Mouse (Mus musculus): Measurements from ENCODE around the gene Ikzf2.
A peak's percentile ranks its signal among the peaks of the same experiment; 100 is the strongest.

Ikzf2 gene

GRCm38 (mm10) chr1:69659779-69660178 is 27.3 kb downstream of the Ikzf2 start:
- no peak for DNase-seq

GRCm38 (mm10) chr1:69658051-69658450 is 29.0 kb downstream of the Ikzf2 start:
- no peak for DNase-seq

GRCm38 (mm10) chr1:69657455-69657854 is 29.6 kb downstream of the Ikzf2 start:
- DNase-seq, result no peak

- no peak for DNase-seq
These were observed 30.1 kb downstream of the Ikzf2 start for GRCm38 (mm10) chr1:69656929-69657328.

DNA sequence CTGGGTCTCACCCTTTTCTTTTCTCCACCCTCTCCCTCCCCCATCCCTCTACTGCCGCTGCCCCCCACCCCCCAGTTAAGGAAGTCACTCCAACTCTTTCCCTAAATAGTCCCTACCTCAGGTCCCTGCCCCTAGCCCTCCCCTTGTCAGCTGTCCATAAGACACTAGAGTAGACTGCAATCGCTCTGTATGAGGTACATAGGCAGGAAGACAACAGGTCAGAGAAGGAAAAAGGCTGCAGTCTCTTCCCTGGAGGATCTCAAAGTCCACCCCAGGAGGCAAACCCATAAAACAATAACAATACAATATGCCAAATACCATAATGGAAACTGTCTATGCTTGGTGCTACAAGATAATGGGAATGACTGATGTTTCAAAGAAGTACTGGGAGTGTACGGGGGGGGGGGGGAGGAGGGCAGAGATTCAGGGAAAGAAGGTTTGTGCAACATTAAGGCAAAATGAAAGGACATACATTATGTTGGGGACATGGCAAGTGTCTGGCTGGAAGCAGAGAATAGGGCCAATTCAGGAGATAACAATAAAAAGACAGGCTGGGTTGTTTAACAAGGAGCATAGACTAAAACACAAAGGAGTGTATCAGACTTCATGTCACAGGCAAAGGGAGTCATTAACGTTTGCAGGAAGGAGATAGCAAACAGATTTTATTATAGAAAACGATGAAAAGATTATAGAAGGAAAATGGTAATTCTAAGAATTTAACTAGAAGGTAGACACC is 30.8 kb downstream of the Ikzf2 start:
- no peak for DNase-seq

GRCm38 (mm10) chr1:69655368-69655767 is 31.7 kb downstream of the Ikzf2 start:
- no peak for DNase-seq

- DNase-seq, result no peak
These were observed 32.1 kb downstream of the Ikzf2 start for GRCm38 (mm10) chr1:69654955-69655354.

DNA sequence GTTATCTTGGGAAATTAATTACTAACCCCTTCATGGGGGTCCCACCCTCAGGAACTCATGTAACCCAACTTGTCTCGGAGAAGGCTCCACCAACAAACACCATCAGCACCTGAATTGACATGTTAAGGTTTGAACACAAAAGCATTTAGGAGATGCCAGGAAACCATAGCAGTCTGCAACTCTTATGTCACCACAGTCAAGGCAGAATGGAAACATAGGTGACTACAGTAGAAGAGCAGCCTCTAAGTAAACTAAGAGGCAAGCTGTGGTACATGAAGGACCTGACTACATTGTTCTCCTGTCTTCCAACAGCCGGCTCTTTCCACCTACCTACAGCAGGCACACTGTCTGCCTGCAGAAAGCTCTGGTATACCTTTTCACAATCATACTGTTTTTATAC is 33.6 kb downstream of the Ikzf2 start:
- DNase-seq, result no peak

- DNase-seq, result no peak
These were observed 43.9 kb downstream of the Ikzf2 start for GRCm38 (mm10) chr1:69643138-69643537.

- no peak for DNase-seq
These were observed 45.1 kb downstream of the Ikzf2 start for GRCm38 (mm10) chr1:69641986-69642385.

DNA sequence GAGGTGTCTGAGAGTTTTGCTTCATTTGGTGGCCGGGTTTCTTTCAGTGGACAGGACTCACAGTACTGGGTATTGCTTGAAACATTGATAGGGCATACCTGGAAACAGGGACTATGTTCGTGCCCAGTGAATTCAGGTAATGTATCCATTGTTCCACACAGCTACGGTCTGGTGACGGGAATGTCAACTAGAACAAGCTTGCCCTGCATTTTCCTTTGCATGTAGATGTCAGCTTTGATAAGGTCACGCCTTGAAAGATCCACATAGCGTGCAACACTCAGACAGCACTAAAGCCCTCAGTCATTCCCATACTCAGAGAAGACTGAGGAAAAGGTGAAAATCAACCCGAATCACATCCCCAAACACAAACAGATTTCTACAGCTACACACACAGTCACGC is 48.7 kb downstream of the Ikzf2 start:
- DNase-seq, result no peak

DNA sequence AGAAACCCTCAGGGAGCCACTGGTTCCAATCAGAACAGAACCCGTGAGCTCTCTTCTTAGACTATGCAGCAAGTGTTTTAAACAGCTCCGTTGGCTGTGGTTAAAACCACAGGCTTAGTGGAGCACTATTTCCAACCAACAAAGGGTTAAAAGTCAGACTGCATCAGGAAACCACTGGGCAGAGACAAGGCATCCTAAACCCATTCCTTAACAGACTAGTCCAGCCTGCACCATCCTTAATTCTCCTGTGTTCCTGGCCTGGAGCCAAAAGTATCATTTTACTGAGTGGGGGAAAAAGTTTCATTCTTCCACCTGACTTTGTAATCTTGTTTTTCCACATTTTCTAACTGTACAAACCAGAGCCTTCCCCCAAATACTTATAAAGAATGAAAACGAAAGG is 49.1 kb downstream of the Ikzf2 start:
- DNase-seq, result no peak

GRCm38 (mm10) chr1:69634259-69634658 is 52.8 kb downstream of the Ikzf2 start:
- DNase-seq, result no peak

DNA sequence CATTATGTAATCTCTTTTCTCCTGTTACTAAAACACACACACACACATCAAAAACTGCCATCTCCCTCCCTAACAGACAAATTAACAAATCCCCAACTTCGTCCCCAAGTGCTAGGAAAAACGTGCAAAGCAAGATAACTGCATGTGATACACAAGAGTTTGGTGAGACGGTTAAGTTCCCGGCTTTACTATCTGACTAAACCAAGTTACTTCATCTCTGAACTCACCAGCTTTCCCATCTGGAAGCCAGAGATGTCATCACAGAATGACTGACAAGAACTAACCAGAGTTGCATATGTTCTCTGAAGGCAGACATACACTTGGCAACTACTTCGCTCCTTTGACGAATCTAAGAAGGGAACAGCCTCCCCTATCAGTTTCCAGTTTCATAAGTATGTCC is 56.5 kb downstream of the Ikzf2 start:
- DNase-seq, result no peak

DNA sequence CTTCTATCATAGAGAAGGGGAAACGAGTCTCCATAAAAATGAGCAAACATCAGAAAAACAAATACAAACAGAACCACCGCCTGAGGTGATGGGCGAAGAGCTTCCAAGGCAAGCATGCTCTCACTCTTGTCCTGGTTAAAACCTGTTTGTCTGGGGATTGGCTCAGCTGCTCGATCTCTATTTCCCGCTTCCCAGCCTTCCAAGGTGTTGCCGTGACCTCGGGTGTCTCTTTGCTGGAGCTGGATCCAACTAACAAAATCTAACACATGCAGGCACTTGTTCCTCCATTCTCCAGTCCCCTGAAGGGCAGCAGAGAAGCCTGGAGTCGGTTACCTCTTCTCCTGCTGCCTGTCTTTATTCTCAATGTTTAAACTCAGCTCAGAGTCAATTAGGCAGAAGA is 57.5 kb downstream of the Ikzf2 start:
- no peak for DNase-seq

DNA sequence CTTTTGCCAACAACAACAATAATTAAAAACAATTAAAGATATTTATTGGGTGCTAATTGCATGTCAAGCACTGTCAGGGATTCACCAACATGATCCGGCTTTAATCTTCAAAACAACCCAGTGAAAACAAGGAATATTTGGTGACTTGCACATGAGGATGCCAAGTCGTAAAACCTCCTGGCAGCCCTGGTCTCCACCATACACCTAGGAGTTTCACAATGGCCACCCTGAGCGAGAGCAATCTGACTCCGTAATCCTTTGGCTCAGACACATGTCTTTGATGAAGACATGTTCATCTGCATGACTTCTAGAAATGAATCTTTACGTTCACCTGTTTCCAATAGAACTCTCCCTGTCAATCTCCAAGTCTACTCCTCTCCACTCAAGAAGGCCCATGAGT is 75.0 kb downstream of the Ikzf2 start:
- DNase-seq, result no peak

DNA sequence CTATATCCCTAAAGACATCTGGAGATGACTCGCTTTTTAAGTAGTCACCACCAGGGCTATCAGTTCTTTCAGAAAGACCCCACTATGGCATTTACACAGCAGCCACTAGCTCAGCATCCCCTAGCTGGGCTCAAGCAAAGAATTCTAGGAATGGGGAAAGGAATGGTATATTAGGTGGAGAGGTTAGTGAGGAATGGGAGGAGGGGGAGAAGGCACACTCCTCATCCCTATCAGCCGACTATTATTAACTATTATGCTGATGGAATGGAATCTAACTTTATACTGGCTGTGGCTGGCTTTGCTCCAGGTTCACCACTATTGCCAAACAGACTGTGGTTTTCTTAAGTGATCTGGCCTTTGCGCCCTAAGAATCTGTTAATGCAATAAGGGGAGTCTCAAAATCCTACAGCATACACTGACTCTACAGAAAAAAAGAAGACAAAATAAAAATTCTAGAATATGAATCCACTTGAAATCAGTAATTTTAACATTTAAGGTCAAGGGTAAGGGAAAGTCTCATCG is 75.8 kb downstream of the Ikzf2 start:
- no peak for DNase-seq

GRCm38 (mm10) chr1:69610791-69611190 is 76.3 kb downstream of the Ikzf2 start:
- DNase-seq, result no peak

DNA sequence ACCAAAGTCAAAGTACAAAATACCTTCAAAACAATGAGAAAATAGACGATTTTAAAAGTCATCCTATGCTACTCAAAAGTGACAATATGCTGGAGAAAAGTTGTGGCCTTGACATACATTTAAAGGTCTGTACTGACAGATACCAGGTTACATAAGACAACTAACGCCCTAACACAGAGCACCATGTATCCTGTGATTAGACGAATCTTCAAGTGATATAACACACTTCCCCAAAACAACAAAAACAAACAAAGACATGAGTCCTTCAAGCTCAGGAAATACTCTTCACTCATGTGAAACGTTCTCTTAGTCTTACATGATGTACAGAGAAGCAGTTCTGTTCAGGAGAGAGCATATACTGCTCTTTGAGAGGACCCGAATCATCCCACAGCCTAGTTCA is 78.2 kb downstream of the Ikzf2 start:
- no peak for DNase-seq

DNA sequence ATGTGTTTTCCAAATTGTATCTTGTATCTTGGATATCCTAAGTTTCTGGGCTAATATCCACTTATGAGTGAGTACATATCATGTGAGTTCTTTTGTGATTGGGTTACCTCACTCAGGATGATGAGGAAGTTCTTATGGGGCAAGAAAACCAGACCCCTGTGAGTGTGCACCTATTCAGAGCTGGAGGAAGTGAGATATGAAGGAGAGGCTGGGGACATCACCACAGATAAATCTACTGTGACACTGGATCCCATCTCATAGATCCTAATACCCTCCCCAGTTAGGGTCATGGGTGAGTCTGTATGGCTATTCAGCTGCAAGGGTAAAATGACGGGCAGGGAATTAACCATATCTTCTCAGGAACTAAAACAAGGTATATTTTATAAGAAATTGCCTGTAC is 80.2 kb downstream of the Ikzf2 start:
- DNase-seq, result no peak

DNA sequence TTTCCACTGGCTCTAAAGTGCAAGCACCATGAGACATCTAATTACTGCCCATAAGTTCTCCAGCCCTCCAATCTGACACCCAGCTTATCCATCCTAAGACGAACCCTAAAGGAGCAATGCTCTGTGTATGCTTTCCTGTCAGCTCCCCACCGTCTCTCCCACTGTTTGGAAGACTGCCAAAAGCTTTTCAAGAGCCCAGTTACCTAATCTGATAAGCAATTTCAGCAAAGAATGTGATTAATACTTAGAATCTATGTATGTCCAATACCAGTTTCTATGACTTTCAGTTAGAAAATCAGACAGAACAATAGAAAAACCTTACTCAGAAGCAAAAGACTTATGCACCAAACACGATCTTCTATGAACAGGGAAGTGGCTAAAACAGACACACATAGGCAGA is 82.8 kb downstream of the Ikzf2 start:
- DNase-seq, result no peak

DNA sequence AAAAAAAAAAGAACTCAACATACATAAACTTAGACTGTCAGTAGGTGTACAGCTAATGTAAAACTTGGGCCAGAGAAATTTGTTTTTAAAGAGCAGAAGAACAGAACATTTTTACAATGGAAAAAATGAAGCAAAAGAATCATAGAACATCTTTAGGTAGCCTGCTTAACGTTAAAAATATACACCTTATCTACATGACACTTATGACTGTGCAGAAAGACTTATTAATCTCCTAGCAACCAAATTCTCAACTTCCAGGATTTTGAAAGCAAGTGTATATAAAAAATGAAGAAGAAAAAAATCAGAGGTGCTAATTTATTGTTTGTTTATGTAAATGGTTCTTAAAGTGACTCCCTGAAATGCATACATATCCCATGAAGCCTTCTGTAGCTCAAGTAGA is 86.1 kb downstream of the Ikzf2 start:
- no peak for DNase-seq

- no peak for DNase-seq
These were observed 87.8 kb downstream of the Ikzf2 start for GRCm38 (mm10) chr1:69599074-69599772.

DNA sequence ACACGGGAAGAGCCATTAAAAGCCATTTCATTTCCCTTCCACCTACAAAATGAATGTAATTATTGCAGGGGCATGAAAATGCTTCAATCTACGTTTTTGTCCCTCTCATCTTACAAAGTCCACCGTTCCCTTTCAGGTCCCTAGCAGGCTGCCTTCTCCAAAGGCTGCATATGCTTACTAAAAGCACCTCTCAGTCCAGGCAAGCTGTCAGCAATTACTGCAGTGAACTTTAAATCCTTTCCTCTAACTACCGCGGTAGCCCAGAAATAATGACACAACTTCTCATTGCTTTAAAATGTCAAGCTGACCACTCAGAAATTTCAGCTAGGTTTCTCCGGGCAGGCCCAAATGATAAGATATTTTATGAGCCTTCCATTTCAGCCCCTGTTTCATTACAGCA is 95.2 kb downstream of the Ikzf2 start:
- DNase-seq, result peak; percentile 4

Data from cerebellum, adult 8-10 months (tissue).